Mouse (Mus musculus): ENCODE data around the gene Dennd4a.
"Not testable (repeated sequence)": the region's sequence is repeated elsewhere in the genome, so short reads cannot be mapped to it uniquely, and the experiment has no call there.

Gene Dennd4a

GRCm38 (mm10) chr9:64811538-64812474, 666 bp downstream of the Dennd4a start:
- peak; percentile 78 to 79 for DNase-seq (ENCODE audit: low spot score in 2 of 2)

GRCm38 (mm10) chr9:64812475-64812860, 1.3 kb downstream of the Dennd4a start:
- DNase-seq (ENCODE audit: low spot score in 2 of 2): no peak

GRCm38 (mm10) chr9:64814273-64814672, 3.1 kb downstream of the Dennd4a start:
- DNase-seq (ENCODE audit: low spot score in 2 of 2): no peak

- not testable (repeated sequence) for DNase-seq (ENCODE audit: low spot score in 2 of 2)
Measured at GRCm38 (mm10) chr9:64819686-64820085, 8.5 kb downstream of the Dennd4a start.

- no peak for DNase-seq (ENCODE audit: low spot score in 2 of 2)
Measured at GRCm38 (mm10) chr9:64820086-64820795, 9.1 kb downstream of the Dennd4a start.

GRCm38 (mm10) chr9:64822235-64822634, 11.1 kb downstream of the Dennd4a start:
- no peak for DNase-seq (ENCODE audit: low spot score in 2 of 2)

GRCm38 (mm10) chr9:64824389-64825008, 13.4 kb downstream of the Dennd4a start:
- DNase-seq (ENCODE audit: low spot score in 2 of 2): no peak

GRCm38 (mm10) chr9:64830092-64830618, 19.0 kb downstream of the Dennd4a start:
- DNase-seq (ENCODE audit: low spot score in 2 of 2): no peak

GRCm38 (mm10) chr9:64830641-64831040, 19.5 kb downstream of the Dennd4a start:
- no peak for DNase-seq (ENCODE audit: low spot score in 2 of 2)

- DNase-seq (ENCODE audit: low spot score in 2 of 2): no peak
Measured at GRCm38 (mm10) chr9:64831760-64832159, 20.6 kb downstream of the Dennd4a start.

- no peak for DNase-seq (ENCODE audit: low spot score in 2 of 2)
Measured at GRCm38 (mm10) chr9:64834418-64834817, 23.3 kb downstream of the Dennd4a start.

GRCm38 (mm10) chr9:64845355-64845754, 34.2 kb downstream of the Dennd4a start:
- no peak for DNase-seq (ENCODE audit: low spot score in 2 of 2)

- DNase-seq (ENCODE audit: low spot score in 2 of 2): no peak
Measured at GRCm38 (mm10) chr9:64849548-64849947, 38.4 kb downstream of the Dennd4a start.

GRCm38 (mm10) chr9:64860083-64860482, 48.9 kb downstream of the Dennd4a start:
- no peak for DNase-seq (ENCODE audit: low spot score in 2 of 2)

GRCm38 (mm10) chr9:64862687-64863086, 51.5 kb downstream of the Dennd4a start:
- DNase-seq (ENCODE audit: low spot score in 2 of 2): no peak

GRCm38 (mm10) chr9:64886008-64886407, 74.9 kb downstream of the Dennd4a start:
- DNase-seq (ENCODE audit: low spot score in 2 of 2): no peak

GRCm38 (mm10) chr9:64896605-64897004, 85.5 kb downstream of the Dennd4a start:
- no peak for DNase-seq (ENCODE audit: low spot score in 2 of 2)

- DNase-seq (ENCODE audit: low spot score in 2 of 2): no peak
Measured at GRCm38 (mm10) chr9:64902866-64903265, 91.7 kb downstream of the Dennd4a start.

- DNase-seq (ENCODE audit: low spot score in 2 of 2): peak; percentile 84 to 86
Measured at GRCm38 (mm10) chr9:64903386-64903785, 92.2 kb downstream of the Dennd4a start.

- DNase-seq (ENCODE audit: low spot score in 2 of 2): no peak
Measured at GRCm38 (mm10) chr9:64904917-64905640, 93.9 kb downstream of the Dennd4a start.

- DNase-seq (ENCODE audit: low spot score in 2 of 2): peak in 1 of 2 experiments; percentile 14
Measured at GRCm38 (mm10) chr9:64907441-64907840, 96.3 kb downstream of the Dennd4a start.

All from right cerebral cortex, postnatal 10 days (tissue).